Mouse (Mus musculus): ENCODE measurements around the gene Ppm1a.
A peak's percentile ranks its signal among the peaks of the same experiment; 100 is the strongest.

The Ppm1a gene

GRCm38 (mm10) chr12:72757086-72757485 is at the start of gene Ppm1a:
TSS of gene Ppm1a (plus strand) at chr12:72757455.
- DNase-seq = no peak

GRCm38 (mm10) chr12:72709981-72710380 is 47.3 kb upstream of the Ppm1a start:
- no peak for DNase-seq

- no peak for DNase-seq
These were observed 42.4 kb upstream of the Ppm1a start for GRCm38 (mm10) chr12:72714896-72715295.

GRCm38 (mm10) chr12:72715846-72716245 is 41.4 kb upstream of the Ppm1a start:
- no peak for DNase-seq

- DNase-seq = no peak
These were observed 38.2 kb upstream of the Ppm1a start for GRCm38 (mm10) chr12:72719046-72719445.

GRCm38 (mm10) chr12:72719452-72720087 is 37.7 kb upstream of the Ppm1a start:
- DNase-seq = no peak

GRCm38 (mm10) chr12:72721710-72722109 is 35.5 kb upstream of the Ppm1a start:
- DNase-seq = no peak

GRCm38 (mm10) chr12:72723965-72724364 is 33.3 kb upstream of the Ppm1a start:
- no peak for DNase-seq

- no peak for DNase-seq
These were observed 30.2 kb upstream of the Ppm1a start for GRCm38 (mm10) chr12:72727021-72727420.

GRCm38 (mm10) chr12:72727611-72728010 is 29.6 kb upstream of the Ppm1a start:
- no peak for DNase-seq

GRCm38 (mm10) chr12:72734112-72734511 is 23.1 kb upstream of the Ppm1a start:
- no peak for DNase-seq

GRCm38 (mm10) chr12:72741176-72741575 is 16.1 kb upstream of the Ppm1a start:
- no peak for DNase-seq

- DNase-seq = no peak
These were observed 12.4 kb upstream of the Ppm1a start for GRCm38 (mm10) chr12:72744803-72745360.

- no peak for DNase-seq
These were observed 11.8 kb upstream of the Ppm1a start for GRCm38 (mm10) chr12:72745486-72745885.

GRCm38 (mm10) chr12:72748341-72748740 is 8.9 kb upstream of the Ppm1a start:
- DNase-seq = no peak

- DNase-seq = no peak
These were observed 8.4 kb upstream of the Ppm1a start for GRCm38 (mm10) chr12:72748841-72749240.

GRCm38 (mm10) chr12:72749500-72749899 is 7.8 kb upstream of the Ppm1a start:
- no peak for DNase-seq

- DNase-seq = no peak
These were observed 7.2 kb upstream of the Ppm1a start for GRCm38 (mm10) chr12:72750016-72750415.

- no peak for DNase-seq
These were observed 6.6 kb upstream of the Ppm1a start for GRCm38 (mm10) chr12:72750606-72751005.

GRCm38 (mm10) chr12:72757596-72757995 is 341 bp downstream of the Ppm1a start:
- no peak for DNase-seq

GRCm38 (mm10) chr12:72759956-72760355 is 2.7 kb downstream of the Ppm1a start:
- no peak for DNase-seq

- no peak for DNase-seq
These were observed 3.3 kb downstream of the Ppm1a start for GRCm38 (mm10) chr12:72760376-72761229.

GRCm38 (mm10) chr12:72761230-72761648 is 4.0 kb downstream of the Ppm1a start:
- DNase-seq = peak; percentile 91 to 93
